31 mouse cellular contexts compared by ENCODE assay signal in genomic region chr10:77814382-77814781, GRCm38 (mm10). TPM values are rescaled to one million over a fixed set of nuclear protein-coding genes. Genes with fewer than 3 reads are reported as not detected.
"Had no signal": no experiment of that assay in that cellular context is flagged by ENCODE, and none has a peak within 500 bp of the region (broad histone marks: within the 10 kb centered on the region; RNA-seq: fewer than 3 reads in every experiment).

Gene Gm2696 (plus strand): TSS chr10:77814682.

- H3K9ac ChIP-seq: heart, embryonic 12.5 days; hindbrain, embryonic 14.5 days; intestine, embryonic 15.5 days; limb, embryonic 12.5 days; liver, embryonic 13.5 days had no signal

- H3K4me3 ChIP-seq: gastrocnemius, adult 2 months; heart, adult 2 months; heart, embryonic 10.5 days; heart, embryonic 12.5 days; intestine, embryonic 15.5 days; layer of hippocampus, adult 2 months; left cerebral cortex, adult 2 months; limb, embryonic 10.5 days; limb, embryonic 12.5 days; liver, embryonic 13.5 days had no signal

- H3K27me3 ChIP-seq: intestine, embryonic 15.5 days; limb, embryonic 12.5 days; liver, embryonic 13.5 days had no signal

- H3K27ac ChIP-seq: gastrocnemius, adult 2 months; heart, adult 2 months; heart, embryonic 10.5 days; hindbrain, embryonic 14.5 days; intestine, embryonic 15.5 days; layer of hippocampus, adult 2 months; left cerebral cortex, adult 2 months; limb, embryonic 10.5 days; limb, embryonic 12.5 days; liver, embryonic 13.5 days had no signal

- H3K4me1 ChIP-seq: heart, embryonic 10.5 days; heart, embryonic 12.5 days; intestine, embryonic 15.5 days; liver, embryonic 13.5 days had no signal

- H3K36me3 ChIP-seq: heart, embryonic 10.5 days; heart, embryonic 12.5 days; intestine, embryonic 15.5 days; limb, embryonic 10.5 days; limb, embryonic 12.5 days; liver, embryonic 13.5 days had no signal

- ATAC-seq: hindbrain, embryonic 16.5 days; inflammation-experienced regulatory T-cells, adult 6 months; intestine, embryonic 15.5 days; intestine, postnatal 0 days had no signal

- H3K9me3 ChIP-seq: heart, embryonic 10.5 days; intestine, embryonic 15.5 days; limb, embryonic 10.5 days; liver, embryonic 13.5 days had no signal

- H3K4me2 ChIP-seq: heart, embryonic 12.5 days; hindbrain, embryonic 14.5 days; intestine, embryonic 15.5 days; limb, embryonic 12.5 days; liver, embryonic 11.5 days; liver, embryonic 13.5 days had no signal

- DNase-seq: gastrocnemius, adult 2 months; gastrocnemius, postnatal 10 days; gastrocnemius, postnatal 25 days; heart, postnatal 10 days; heart, postnatal 4 days; kidney, adult 18-20 months; kidney, adult 8-10 months; kidney, postnatal 10 days; kidney, postnatal 25 days; kidney, postnatal 4 days; liver; liver, embryonic 13.5 days had no signal

RNA-seq across cellular contexts. Expression of gene Gm2696, which starts in this region (rescaled TPM):
- polyA plus RNA-seq: frontal cortex, adult 2 months; heart, adult 2 months; heart, embryonic 10.5 days; heart, embryonic 12.5 days; heart, embryonic 14.5 days; heart, embryonic 16.5 days; hindbrain, embryonic 11.5 days; hindbrain, embryonic 14.5 days; hindbrain, embryonic 16.5 days; inflammation-experienced regulatory T-cells, adult 6 months; intestine, embryonic 15.5 days; intestine, postnatal 0 days; kidney, embryonic 14.5 days; kidney, embryonic 16.5 days; limb, embryonic 10.5 days; limb, embryonic 12.5 days; liver, embryonic 11.5 days; liver, embryonic 13.5 days had no signal
